Mouse (Mus musculus) ovary, adult 18-20 months (tissue): ENCODE data around the gene Pmp22.

Experiments used
- DNase-seq: peaks from one replicate; pipeline ENCODE4 v3.0.0; 2022; ENCODE audit warnings: low spot score, mixed read lengths

Gene Pmp22

DNA sequence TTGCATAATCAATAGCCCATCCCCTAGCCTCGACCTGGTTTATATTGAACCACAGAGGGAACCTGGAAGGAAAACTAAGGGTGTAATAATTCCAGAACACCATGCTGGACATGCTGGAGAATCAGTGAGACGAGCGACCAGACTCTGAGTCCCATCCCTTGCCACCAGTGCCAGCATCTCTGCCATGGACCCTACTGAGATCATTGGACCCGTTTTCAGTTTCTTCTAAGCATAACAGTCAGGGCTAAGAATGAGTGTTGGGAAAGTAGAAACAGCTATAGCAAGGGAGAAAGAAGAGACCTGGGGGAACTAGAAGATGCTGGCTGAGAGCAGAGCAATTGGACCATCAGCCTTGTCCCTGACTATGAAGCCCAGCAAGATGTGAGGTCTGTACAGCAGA lies 1.3 kb upstream of the Pmp22 start:
- DNase-seq: no peak

DNA sequence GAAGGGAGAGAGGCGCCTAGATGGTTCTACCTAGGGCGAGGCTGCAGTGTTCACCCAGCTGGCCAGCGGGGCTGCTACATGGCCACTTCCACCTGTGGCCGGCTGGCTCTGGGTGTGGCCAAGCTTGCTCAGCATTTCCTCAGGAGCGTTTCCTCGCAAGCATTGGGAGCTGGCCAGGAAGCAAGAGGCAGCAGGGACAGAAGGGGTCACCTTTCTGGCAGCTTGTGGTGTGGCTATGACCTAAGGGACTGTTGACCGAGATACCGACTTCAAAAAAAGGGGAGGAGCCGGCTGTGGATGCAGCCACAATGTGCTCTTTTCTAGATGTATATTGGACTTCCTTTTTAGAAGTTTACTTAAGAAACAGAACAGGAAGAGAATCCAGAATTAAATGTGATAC lies 593 bp downstream of the Pmp22 start:
- DNase-seq: no peak

DNA sequence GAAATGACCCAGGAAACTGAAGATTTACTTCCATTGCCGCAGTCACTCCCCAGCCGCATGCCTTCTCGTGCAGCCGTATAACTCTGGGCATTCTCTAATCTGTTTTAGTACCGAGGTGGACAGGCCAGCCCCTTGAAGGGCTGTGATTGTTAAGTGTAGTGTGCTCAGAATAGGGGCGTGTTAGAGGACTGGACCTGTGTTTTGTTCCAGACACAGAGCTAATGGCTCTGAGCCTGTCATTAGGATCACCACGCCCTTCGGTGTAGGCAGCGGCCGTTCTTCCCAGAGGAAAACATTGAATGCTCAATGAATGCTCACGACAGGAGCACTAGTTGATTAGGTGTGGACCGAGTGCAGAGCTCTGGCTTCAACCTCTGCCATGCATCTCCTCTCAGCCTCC lies 1.1 kb downstream of the Pmp22 start:
- DNase-seq: no peak

DNA sequence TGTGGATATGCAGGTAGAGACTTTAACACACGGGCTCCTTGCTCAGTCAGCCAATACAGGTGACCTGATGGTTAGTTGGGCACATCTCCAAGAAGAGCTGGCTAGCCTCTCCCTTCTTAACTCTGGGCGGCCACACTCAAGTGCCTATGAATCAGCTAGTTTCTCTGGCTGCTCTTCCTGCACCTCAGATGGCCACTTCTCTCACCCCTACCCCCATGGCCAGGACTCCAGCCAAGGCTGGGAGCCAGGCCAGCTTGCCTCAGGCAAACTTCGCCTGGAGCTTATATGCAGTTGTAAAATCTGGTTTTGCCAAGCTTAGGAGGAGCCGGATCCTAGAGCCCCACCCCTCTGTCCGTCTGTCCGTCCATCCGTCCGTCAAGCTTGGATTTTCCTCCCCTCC lies 1.7 kb downstream of the Pmp22 start:
- DNase-seq: peak; percentile 79

- DNase-seq: peak; percentile 61
Measured at GRCm38 (mm10) chr11:63131001-63131692, 2.4 kb downstream of the Pmp22 start.

DNA sequence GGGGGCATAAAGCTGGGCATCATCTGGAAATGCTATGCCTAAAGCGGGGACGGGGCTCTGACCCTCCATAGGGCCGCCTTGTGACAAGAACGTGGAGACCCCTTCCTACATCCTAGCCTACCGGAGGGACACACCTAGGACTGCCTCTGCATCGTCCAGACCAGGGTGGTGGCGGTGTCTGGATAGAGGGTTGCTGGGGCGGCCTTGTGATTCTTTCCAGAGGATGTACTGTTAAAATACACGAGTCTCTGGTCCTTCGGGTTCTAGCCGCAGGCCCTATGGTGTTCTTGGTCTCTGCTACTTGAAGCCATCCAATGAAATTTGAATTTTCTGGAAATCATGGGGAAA lies 2.9 kb downstream of the Pmp22 start:
- DNase-seq: no peak

- no peak for DNase-seq
Measured at GRCm38 (mm10) chr11:63132151-63132500, 3.3 kb downstream of the Pmp22 start.

DNA sequence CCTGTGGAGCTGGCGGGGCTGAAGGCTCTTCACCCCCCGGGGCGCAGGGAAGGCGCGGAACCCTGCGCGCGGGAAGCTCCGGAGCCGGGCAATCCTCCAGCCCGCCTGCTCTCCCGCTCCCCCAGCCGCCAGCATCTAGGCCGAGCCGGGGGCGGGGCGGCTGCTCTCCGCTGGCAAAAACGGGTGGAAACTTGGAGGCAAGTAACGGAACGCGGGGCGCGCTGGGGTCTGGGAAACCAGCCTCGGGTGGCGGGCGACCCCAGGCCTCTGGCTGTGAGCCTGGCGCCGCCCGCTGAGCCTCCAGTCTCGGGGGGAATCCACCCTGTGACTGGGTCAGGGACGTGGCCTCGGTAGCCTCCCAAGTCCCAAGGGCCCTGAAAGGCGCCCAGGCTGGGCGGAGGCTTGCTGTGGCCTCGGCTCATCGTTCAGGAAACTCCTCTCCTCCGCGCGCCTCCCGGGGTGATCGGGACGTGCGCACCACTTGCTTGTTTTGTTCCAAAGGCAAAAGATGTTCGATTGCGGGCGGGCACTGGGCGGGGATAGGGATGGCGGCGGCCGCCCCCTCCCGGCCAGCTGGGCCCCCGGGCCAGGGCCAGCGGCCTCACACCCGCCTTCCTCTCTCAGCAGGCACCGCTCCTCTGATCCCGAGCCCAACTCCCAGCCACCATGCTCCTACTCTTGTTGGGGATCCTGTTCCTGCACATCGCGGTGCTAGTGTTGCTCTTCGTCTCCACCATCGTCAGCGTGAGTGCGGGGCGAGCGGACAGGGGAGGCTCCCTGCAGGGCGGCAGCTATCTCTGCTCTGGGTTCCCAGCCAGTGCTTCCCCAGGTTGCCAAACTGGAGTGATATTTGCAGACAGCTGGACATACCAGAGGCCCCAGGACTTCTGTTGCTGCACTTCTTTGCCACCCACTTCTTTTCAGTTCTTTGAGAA lies 4.0 kb downstream of the Pmp22 start:
- peak; percentile 89 for DNase-seq

- DNase-seq: no peak
Measured at GRCm38 (mm10) chr11:63134021-63134420, 5.2 kb downstream of the Pmp22 start.

- DNase-seq: no peak
Measured at GRCm38 (mm10) chr11:63134742-63135482, 6.1 kb downstream of the Pmp22 start.

DNA sequence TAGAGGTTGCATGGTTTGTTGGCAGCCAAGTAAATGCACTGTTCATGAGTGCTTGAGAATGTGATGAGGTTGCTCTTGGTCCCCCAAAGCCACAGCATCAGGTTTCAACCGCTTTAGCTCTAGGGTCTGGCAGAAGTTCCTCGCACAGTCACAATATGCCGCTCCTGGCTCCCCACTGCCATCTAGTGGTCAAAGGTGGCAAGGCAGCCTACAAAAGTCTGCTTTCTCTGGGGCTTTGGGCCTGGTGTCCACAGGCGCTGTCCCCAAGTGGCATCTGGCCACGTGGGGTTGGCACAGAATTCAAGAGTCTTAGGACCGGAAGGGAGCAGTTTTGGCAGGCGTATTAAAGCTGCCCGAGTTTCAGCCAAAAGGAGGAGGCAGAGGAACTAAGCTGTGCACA lies 6.8 kb downstream of the Pmp22 start:
- DNase-seq: peak; percentile 70

- no peak for DNase-seq
Measured at GRCm38 (mm10) chr11:63136205-63136604, 7.4 kb downstream of the Pmp22 start.

GRCm38 (mm10) chr11:63136836-63137416 lies 8.1 kb downstream of the Pmp22 start:
- no peak for DNase-seq

DNA sequence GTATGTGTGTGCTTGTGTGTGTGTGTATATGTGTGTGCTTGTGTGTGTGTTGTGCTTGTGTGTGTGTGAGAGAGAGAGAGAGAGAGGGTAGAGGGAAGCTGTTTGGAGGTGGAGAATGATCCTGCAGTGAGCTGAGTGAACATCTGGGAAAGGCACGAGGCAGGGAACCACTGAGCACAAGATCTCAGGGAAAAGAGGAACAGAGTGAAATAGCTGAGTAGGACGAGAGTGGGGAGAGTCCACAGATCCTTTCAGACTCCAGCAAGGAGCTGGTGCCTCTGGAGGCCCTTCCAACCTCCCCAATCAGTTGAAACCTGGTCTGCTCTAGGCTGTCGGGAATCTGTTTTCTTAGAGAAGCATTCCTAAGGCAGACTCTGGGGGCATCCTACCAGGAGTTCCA lies 10.0 kb downstream of the Pmp22 start:
- no peak for DNase-seq

- no peak for DNase-seq
Measured at GRCm38 (mm10) chr11:63142311-63142710, 13.5 kb downstream of the Pmp22 start.

DNA sequence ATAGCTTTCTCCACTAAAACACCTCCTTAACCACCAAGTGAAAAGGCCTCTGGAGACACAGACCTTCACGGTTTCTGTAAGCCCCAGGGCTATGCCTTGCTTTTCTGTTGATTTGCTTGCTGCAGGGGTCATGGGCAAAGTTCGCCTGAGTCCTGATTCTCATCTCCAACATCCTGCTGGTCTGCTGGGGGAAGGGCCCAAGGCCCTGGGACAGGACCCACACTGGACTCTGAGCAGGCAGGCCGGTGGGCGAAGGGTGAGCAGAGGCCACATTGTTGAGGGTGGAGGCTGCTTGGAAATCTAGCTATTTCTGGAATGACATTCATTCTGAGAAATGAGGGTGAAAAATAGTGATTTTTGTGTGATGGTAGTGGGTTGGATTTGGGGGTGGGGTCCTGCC lies 14.0 kb downstream of the Pmp22 start:
- no peak for DNase-seq

GRCm38 (mm10) chr11:63143486-63143885 lies 14.7 kb downstream of the Pmp22 start:
- peak; percentile 76 for DNase-seq

- no peak for DNase-seq
Measured at GRCm38 (mm10) chr11:63146601-63147000, 17.8 kb downstream of the Pmp22 start.

DNA sequence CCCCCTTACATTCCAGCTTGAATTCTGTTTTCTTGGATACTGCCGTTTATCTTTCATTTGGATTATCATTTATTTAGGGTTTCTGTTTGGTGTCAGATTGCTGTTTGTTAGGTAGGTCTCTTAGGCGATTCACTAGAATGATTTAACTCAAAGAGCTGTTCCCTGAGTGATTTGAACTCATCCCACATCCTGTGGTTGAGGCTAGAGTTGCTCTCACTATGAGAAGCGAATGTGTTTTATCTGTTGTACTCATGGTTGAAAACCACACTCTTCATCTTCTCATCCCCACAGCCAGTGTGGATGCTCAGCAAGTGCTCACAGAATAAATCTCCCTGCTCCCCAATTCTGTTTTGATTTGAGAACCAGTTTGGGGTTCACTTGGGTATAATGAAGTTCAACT lies 19.5 kb downstream of the Pmp22 start:
- no peak for DNase-seq

GRCm38 (mm10) chr11:63151857-63152256 lies 23.1 kb downstream of the Pmp22 start:
- no peak for DNase-seq

GRCm38 (mm10) chr11:63157117-63157516 lies 28.3 kb downstream of the Pmp22 start:
- no peak for DNase-seq

DNA sequence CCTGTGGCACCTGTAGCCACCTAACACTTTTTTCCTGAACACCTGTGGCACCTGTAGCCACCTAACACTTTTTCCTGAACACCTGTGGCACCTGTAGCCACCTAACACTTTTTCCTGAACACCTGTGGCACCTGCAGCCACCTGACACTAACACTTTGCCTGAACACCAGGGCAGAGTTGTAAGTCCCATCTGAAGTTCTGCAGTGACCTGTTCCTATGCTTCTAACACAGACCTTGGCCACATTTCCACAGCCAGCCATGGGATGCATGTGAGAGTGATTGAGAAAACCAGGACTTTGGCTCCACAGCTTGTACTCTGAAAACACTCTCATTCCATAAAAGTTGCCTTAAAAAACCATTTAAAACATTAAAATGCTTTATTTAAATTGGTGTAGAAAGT lies 32.1 kb downstream of the Pmp22 start:
- DNase-seq: no peak

DNA sequence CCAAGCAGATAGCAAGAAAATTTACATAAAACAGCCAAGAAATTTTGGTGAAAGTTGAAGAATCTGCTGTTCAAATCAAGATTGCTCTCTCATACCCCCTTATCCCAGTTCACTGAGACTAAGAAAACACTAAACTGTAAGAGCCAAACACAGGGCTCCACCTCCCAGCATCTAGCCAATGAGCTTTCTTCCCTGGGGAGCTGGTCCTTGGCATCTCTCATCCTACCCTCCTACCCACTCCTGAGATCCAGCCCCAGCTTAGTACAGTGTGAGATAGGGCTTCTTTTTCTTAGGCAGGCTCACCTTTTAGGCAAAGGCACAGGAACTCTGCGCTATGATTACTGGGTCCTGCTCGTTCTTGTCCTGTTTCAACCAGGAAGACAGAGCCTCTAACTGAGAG lies 34.0 kb downstream of the Pmp22 start:
- no peak for DNase-seq
